Mouse (Mus musculus) right cerebral cortex, postnatal 10 days (tissue): Measurements from ENCODE around the gene Casp7.
"Not testable (repeated sequence)": the region's sequence is repeated elsewhere in the genome, so short reads cannot be mapped to it uniquely, and the experiment has no call there.

Experiments used
- DNase-seq, 2 experiments: peaks; one replicate each; pipeline ENCODE4 v3.0.0; 2021; ENCODE audit warnings: low spot score in 2 of 2

The Casp7 gene

DNA sequence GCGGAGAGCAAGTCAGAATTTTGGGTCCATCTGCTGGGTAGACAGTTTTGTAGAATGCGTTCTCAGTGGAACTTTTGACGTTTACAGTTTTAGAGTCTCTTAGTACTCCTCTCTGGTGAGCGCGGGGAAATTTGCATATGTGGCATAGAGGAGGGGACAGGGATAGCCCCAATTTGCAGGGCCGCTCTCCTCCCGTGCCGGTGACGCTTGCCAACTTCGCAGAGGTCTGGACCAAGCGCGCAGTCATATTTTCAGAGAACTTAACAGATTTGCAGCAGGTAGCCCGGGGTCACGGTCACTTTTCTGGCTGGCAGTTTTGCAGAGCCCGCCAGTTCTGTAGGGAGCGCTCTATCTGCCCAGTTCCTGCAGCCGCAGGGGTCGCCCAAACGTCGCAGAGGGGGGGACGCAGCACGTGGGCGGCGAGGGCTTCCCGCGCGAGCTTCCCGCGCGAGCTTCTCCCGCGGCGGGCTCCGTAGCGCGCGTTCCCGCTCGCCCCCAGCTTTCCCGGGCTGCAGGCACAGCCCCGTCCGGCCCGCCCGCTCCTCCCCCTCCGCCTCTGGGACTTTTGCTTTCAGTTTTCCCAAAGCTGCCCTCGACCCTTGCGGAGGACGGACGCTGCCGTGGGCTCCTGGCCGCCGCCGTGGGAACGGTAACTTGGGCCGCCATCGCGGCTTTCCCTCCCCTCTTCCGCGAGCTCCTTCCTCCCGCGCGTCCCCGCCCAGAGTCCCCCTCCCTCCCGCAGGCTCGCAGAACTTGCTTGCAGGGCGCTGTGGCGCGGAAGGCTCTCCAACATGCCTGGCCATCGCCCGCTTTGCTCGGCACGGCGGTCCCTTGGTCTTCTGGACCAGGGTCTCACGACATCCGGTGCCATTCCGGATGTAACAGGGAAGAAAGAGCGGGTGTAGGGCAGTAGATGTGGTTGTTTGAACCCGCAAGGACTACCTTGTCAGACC, at the start of gene Casp7:
TSS of gene Casp7 (plus strand) at position 461 of the 953 bp plus-strand sequence.
- DNase-seq: peak; percentile 62 to 72

DNA sequence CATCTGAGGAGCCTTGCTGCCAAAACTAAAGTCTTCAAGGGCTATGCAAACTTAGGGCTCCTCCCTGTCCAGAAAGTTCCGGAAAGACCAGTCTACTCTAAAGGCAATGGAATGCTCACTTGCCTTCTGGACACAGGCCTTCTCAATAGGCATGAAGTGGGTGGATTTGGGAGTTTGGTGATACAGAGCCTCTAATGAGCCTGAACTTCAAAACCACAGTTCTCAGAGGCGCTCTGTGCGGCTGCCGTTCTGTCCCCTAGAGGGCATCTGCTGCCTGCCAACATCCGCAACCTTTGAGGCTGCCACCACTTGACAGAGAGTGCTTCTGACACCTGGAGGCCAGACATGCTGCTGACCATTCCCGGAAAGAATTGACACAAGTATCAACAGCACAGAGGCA, 47.6 kb upstream of the Casp7 start:
- DNase-seq: no peak

DNA sequence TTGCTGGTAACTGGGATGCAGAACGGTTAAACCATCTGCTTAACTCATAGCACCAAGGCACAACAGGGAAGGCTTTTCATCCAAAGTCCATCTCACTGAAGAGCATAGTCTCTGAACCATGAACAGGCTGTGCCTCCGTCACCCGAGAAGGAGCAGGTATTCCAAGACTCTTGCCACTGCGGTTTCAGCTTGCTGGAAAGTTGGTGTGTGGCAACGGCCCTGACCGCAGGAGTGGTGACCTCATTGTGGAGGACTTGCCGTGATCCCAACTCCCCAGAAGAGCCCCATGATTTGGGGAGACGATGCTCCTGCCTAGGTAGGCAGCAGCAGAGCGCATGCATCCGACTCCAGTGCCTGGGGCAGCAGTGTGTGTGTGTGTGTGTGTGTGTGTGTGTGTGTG, 43.2 kb upstream of the Casp7 start:
- no peak for DNase-seq

DNA sequence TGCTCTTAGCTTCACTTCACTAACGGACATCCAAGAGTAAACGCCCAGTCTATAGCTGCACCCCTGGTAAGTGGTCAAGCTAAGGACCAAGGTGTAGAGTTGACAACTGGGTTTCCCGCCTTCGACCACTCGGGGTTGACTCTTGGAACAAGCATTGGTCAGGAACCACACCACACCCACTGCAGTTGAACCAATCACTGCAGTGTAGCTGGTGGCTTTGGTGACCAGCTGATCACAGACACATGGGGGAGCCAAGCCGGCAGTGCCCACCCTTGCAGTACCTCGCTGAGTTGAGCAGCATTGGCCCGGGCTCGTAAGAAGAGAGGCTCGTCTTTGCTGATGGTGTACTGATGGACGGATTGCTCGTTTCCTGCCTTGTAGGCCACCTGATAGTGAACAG, 41.7 kb upstream of the Casp7 start:
- no peak for DNase-seq

GRCm38 (mm10) chr19:56356480-56357373, 40.2 kb upstream of the Casp7 start:
- DNase-seq: peak; percentile 47 to 77

GRCm38 (mm10) chr19:56357374-56357708, 39.6 kb upstream of the Casp7 start:
- not testable (repeated sequence) for DNase-seq

DNA sequence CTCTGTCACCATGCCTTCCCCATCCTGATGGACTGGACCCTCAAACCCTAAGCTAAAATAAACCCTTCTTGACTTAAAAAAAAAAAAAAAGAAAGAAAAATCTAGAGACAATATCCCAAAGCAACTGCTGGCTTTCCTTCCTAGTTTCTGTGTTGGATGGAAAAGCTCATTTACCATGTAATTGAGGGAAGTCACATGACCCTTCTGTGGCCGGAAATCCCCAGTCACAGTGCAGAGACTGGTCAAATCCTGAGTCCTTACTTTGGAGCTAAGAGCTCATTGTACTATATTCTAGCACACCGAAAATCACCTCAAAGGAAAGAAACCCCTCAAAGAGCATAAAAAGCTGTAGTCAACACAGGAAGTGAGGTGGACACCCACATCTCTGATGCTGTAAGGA, 38.0 kb upstream of the Casp7 start:
- DNase-seq: no peak

DNA sequence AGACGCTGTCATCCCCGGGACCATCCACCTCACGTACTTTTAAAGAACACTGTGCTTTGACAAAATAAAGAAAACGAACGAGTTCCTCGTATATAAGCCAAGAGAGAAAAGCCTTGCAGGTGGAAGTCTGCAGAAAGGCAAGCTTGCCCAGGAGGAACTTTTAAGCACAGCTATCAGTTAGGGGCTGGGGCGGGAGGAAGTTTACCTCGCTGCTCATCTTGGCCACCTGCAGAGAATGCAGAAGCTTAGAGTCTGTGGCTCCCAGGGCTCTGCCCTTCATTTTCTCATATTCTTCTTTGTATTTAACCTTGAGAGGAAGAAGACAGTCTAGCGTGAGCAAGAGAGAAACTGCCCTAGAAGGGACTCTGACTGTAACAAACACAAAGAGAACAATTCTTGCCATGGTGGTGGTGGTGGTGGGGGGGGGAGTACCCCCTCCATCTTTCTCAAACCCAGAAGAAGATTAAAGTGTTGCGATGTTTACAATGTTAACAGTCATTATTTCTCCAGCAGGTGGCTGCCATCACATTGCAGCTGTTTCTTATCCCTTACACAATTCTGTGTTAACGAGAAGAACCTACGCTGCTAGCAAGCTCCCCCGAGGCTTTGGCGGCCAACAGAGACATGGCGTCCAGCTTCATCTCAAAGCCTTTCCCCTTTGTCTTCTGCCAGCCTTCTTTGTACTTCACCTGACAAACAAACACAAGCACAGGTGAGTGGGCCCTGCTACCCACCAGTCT, 33.0 kb upstream of the Casp7 start:
- DNase-seq: no peak

DNA sequence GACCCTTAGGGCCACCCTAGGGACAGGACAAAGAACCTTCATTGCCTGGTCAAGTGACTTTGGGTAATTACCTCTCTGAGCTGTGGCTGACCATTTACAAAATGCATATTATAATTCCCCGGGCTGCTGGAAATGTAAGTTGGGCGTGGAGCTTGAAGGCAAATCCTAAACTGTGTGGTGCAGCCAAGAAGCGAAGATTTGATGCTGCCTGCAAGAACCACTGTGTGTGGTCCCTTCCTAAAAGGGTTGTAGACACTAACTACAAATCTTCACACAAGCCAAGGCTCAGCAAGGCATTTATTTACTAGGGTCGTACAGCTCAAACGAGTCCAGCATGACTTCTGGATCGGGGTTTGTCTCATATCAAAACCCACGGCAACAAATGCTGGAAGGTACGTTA, 32.4 kb upstream of the Casp7 start:
- no peak for DNase-seq

DNA sequence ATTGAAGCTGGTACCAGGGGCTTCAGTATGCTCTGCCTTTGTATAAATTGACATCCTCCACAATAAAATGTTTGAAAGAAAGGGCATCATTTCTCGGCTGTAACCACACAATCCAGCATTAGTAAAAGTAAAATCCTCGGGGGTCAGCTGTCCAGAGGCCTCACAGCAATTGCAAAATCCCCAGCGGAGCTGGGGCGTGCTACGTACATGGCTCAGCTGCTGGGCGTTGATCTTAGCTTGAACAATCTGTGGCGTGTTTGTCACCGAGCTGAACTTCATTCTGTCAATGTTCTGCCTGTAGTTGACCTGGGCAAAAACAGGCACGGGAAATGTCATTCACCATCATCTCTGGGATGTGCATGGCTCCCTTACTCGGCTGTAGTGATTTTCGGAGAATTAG, 30.8 kb upstream of the Casp7 start:
- no peak for DNase-seq

GRCm38 (mm10) chr19:56366625-56367024, 30.3 kb upstream of the Casp7 start:
- DNase-seq: no peak

GRCm38 (mm10) chr19:56367778-56368177, 29.2 kb upstream of the Casp7 start:
- no peak for DNase-seq

- no peak for DNase-seq
Measured at GRCm38 (mm10) chr19:56368912-56369311, 28.0 kb upstream of the Casp7 start.

DNA sequence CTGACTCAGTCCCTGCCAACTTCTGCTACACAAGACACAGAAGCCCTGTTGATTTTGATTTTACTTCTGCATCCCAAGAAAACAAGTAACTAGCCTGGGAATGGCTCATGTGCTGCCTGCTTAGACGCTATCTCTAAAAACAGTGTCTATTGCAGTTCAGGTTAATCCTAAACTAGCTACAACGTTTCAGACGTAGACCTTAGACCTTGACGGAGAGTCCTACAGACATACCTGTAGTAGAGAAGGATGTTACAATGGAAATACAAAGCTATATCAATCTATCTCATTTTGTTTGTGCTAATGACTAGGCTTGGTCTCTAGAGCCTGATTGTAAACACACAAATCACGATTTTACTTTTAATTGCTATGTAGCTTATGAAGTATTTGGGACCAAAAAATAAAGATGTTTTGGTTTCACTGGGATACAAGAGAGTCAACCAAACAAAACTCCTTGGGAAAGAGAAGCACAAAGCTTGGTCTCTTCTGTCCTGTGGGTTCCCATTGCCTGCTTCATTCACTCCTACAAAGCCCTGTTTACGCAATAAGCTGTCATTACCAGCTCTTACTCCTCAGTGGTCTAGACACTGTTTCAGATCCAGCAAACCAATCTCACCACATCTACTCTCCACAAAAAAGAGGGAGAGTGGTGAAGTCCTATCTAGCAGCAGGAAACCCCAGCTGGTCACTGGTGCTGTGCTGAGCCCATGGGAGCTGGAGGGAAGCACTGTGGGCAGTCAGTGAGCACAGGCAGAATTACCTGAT, 26.4 kb upstream of the Casp7 start:
- no peak for DNase-seq

- DNase-seq: no peak
Measured at GRCm38 (mm10) chr19:56372226-56372625, 24.7 kb upstream of the Casp7 start.

DNA sequence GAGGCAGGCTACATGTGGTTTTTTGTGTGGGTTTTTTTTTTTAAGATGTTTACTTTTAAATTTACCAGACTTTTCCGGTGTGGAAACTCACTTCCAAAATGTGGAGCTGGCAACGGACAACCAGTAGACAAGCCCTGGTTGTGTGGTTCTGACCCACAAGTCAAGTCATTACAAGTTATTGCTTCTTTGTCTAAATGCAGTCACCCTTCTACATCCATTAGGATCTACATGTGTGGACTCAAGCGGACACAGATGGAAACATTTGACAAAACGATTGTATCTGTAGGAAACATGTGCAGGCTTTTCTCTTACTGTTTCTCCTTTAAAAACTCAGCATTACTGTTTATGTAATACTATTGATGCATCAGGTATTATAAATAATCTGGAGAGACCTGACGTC, 23.7 kb upstream of the Casp7 start:
- no peak for DNase-seq

- DNase-seq: no peak
Measured at GRCm38 (mm10) chr19:56374011-56374410, 22.9 kb upstream of the Casp7 start.

DNA sequence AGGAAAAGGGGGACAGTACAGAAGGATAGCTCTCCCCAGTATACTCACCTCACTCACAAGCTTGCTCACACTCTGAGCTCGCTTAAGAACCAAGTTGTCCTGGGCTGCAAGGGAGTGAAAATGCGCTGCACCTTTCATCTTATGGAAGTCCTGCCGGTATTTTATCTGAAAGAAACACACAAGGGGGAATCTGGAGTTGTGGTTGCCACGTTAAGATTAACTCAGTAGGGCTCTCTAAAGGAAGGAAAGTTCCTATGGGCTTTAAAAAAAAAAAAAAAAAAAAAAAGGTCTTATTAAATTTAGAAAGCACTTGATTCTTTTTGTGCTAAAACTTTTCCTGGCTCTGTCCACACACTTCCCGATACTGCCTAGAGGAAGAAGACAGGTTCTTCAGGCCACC, 18.9 kb upstream of the Casp7 start:
- no peak for DNase-seq

DNA sequence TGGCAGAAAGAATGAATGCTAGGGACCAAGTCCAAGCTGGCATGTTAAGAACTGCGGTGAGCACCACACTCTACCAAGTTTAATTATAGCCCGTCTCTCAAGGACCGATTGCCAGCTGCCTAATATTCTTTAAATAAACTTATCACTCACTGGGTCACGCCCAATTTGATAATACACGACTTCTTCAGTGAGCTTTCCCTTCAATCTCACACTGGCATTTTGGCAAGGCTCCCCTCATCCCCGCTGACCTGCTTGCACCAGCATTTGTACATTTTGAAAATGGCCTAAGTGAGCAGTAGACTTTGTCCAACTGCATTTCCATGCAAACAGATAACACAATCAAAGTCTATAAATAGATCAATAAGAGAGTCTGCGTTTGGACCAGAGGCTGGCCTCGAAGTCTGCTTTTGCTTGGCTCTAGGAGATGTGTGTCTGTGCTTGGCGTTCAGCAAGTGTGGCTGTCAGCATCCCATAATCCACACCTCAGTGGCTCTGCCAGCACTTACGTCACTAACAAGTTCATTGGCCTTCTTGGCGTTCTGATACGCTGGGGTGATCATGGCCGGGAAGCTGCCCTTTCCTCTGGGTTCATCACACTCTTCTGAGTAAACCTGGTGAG, 18.3 kb upstream of the Casp7 start:
- DNase-seq: no peak

DNA sequence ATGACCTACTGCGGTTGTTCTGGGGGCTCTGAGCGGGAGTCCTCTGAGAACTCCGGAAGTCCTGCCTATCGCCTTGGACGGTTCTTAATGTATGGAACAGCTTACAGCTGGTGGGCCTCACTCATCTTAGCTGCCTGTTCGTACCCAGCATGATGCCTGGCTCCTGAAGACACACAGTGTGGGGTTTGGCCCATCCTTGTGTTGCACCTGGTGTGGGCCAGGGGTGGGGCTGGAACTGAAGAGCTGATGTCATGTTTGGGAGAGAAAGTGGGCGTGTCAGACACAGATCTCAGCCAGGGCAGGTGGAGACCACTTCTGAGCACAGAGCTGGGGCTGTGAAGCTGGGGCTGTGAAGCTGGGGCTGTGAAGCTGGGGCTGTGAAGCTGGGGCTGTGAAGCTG, 16.6 kb upstream of the Casp7 start:
- no peak for DNase-seq

GRCm38 (mm10) chr19:56381407-56381806, 15.5 kb upstream of the Casp7 start:
- no peak for DNase-seq
